Mouse (Mus musculus) stomach, embryonic 16.5 days (tissue): Measurements from ENCODE around the gene Skiv2l. TPM values are rescaled to one million over a fixed set of nuclear protein-coding genes. Genes with fewer than 3 reads are reported as not detected.
"Not testable (repeated sequence)": the region's sequence is repeated elsewhere in the genome, so short reads cannot be mapped to it uniquely, and the experiment has no call there.

Source experiments
- ATAC-seq: fragments of 200-750 bp; cut with Nextera tagmentation; 2 replicates; pipeline ENCODE4 v1.8.0; 2017; ENCODE audit warnings: moderate number of reproducible peaks, moderate TSS enrichment; ENCODE audit not compliant: insufficient read depth, low FRiP score
- H3K27ac ChIP-seq: fragments of 300-500 bp; sonication (generic); 2 replicates; pipeline ENCODE4 v1.5.1; 2014; ENCODE audit warnings: low read length
- H3K27me3 ChIP-seq: fragments of 300-500 bp; sonication (generic); 2 replicates; pipeline ENCODE4 v1.6.1; 2014; ENCODE audit warnings: low read length, control low read depth, mixed read lengths; ENCODE audit not compliant: control insufficient read depth, insufficient read depth
- H3K36me3 ChIP-seq: fragments of 300-500 bp; sonication (generic); 2 replicates; pipeline ENCODE4 v1.6.1; 2014; ENCODE audit warnings: low read length; ENCODE audit not compliant: control insufficient read depth, insufficient read depth
- H3K4me1 ChIP-seq: fragments of 300-500 bp; sonication (generic); 2 replicates; pipeline ENCODE4 v1.6.1; 2014; ENCODE audit warnings: low read length, control low read depth, mixed read lengths; ENCODE audit not compliant: control insufficient read depth, insufficient read depth
- H3K4me2 ChIP-seq: fragments of 300-500 bp; sonication (generic); 2 replicates; pipeline ENCODE4 v1.6.1; 2014; ENCODE audit warnings: low read depth, low read length, mixed read lengths
- H3K4me3 ChIP-seq: fragments of 300-500 bp; sonication (generic); replicated peaks from 2 replicates; pipeline ENCODE4 v1.5.1; 2014; ENCODE audit warnings: mild to moderate bottlenecking, low read length
- H3K9ac ChIP-seq: fragments of 300-500 bp; sonication (generic); 2 replicates; pipeline ENCODE4 v1.6.1; 2014; ENCODE audit warnings: low read length
- H3K9me3 ChIP-seq: fragments of 300-500 bp; sonication (generic); replicated peaks from 2 replicates; pipeline ENCODE4 v1.6.1; 2016; ENCODE audit warnings: low read length, control low read depth; ENCODE audit not compliant: control insufficient read depth
- WGBS: fragments of 180-500 bp; shearing (Covaris S2); extraction: QIAGEN DNeasy Blood & Tissue Kit; methylation state at CpG from one replicate; pipeline ENCODE4 v1.1.7; 2014; 5-methylcytosine and 5-hydroxymethylcytosine counted together
- polyA plus RNA-seq: library from polyadenylated mRNA; unstranded; fragments of >200 nt; fragmentation: Nextera tagmentation; extraction: Ambion mirVana; gene quantifications from 2 replicates; pipeline ENCODE4 v1.2.1, GENCODE M21; 2015

Skiv2l gene
- polyA plus RNA-seq, 1 experiment from 2014 or later, result 48.1 TPM

DNA sequence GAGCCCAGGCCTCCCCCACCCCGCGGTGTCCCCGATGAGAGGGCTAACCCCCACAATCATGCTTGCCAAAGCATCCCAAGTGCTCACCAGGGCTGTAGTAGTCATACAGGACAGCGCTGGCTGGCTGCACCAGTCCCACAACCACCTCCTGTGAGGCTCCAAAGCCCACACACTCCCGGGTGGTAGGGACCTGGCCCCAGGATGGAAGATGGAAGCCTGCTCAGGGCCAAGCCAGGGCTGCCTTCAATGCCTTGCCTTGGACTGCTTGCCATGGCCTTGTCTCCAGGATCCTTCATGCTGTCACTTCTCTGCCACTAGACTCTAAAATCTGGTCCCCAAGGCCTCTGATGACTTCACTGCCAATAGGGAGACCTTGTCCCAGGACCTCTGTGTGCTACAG, 39.6 kb downstream of the Skiv2l start:
- not testable (repeated sequence) for H3K4me1 ChIP-seq, H3K9ac ChIP-seq, H3K27ac ChIP-seq, H3K4me3 ChIP-seq, H3K36me3 ChIP-seq, ATAC-seq, H3K4me2 ChIP-seq, H3K27me3 ChIP-seq, H3K9me3 ChIP-seq
- 90% methylated on average over 5 of the region's 5 CpGs for WGBS

DNA sequence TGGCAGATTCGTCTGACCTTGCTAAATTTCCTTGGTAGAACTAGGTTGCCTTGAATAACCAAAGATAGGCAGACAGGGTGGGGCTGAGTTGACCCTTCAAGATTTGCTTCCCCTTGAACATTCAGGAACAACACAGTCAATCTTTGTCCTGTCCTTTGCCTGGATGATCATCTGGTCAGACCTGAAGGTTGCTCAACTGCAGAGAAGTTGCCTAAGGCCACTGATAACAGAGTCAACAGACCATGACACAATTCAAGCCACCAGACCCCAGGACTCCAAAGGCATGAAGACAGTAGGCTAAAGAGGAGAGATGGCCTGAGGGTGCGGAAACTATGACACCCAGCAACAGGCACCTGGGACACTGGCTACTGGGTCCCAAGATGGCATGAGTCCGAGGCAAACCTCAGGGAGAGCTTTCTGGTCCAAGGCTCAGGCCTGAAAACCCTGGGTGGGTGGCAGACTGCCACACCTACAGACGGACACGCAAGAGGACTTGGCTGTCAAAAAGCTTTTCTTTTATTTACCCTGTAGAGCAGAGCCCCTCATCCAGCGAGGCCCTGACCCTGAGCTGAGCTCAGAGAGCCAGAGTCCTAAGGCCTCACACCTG, 41.3 kb downstream of the Skiv2l start:
- Histone ChIP-seq H3K27ac (no peak overlapping the region), H3K9ac (no peak overlapping the region), H3K36me3 (no peaks in the 10 kb centered on the region), H3K9me3 (no peaks in the 10 kb centered on the region; the same call in 1 of the 2 replicates), H3K4me2 (no peak overlapping the region), H3K27me3 (no peaks in the 10 kb centered on the region), H3K4me3 (no peak overlapping the region), H3K4me1 (no peaks in the 10 kb centered on the region)
- WGBS, result 73% methylated on average over 6 of the region's 6 CpGs
- ATAC-seq, result no peak

DNA sequence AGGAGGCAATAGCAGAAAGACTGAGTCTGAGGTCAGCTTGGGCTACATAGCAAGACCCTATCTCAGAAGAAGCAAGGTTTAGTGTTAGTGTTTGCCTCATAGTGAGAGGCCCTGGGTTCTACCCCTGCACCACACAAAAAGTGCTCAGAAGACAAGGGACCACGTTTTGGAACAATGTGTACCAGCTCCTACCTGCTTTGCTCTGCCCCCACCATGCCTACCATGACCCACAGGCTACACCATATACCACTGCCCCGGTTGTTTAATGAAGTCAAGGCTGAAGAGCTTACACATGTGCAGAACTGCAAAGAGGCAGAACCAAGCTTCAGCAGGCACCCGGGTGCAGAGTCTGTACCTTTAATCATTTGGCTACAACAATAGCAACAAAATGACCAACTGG, 42.8 kb downstream of the Skiv2l start:
- Histone ChIP-seq H3K4me3 (no peak overlapping the region), H3K9ac (no peak overlapping the region), H3K27me3 (no peaks in the 10 kb centered on the region), H3K9me3 (no peaks in the 10 kb centered on the region; the same call in 1 of the 2 replicates), H3K4me1 (no peaks in the 10 kb centered on the region), H3K4me2 (no peak overlapping the region), H3K36me3 (no peaks in the 10 kb centered on the region), H3K27ac (no peak overlapping the region)
- ATAC-seq, result no peak
- WGBS, result 60% methylated on average over 3 of the region's 3 CpGs

DNA sequence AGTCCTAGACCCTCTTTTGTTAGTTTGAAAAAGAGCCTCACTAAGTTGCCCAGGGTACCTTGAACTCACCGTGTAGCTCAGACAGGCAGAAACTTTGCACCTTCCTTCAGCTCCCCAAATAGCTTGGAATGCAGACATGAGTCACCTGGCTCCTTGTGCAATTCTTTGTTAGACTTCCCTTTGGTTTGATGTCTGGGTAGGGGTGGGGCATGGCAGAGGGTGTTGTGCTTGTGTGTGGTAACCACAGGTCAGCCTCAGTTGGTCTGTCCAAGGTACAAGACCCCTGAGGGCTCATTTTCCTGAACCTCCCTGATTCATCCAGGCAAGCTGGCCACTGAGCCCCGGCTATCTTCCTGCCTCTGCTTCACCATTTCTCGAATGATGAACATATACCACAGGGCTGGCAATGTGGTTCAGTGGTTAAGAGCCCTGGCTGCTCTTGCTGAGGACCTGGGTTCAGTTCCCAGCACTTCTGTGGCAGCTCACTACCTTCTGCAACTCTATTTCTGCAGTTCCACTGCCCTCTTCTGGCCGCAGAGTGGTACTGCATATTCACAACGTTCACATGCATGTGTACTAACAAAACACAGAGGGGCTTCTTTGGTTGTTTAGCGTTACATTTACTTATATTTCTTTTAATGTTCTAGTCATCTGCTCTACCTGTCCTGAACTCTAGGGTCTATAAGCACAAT, 45.0 kb downstream of the Skiv2l start:
- 73% methylated on average over 6 of the region's 6 CpGs for WGBS
- no peak overlapping the region for H3K4me2 ChIP-seq
- H3K27me3 ChIP-seq, result no peaks in the 10 kb centered on the region
- ATAC-seq, result no peak
- H3K9me3 ChIP-seq, result no peaks in the 10 kb centered on the region; the same call in 1 of the 2 replicates
- no peak overlapping the region for H3K9ac ChIP-seq
- no peaks in the 10 kb centered on the region for H3K4me1 ChIP-seq
- H3K4me3 ChIP-seq, result no peak overlapping the region
- no peak overlapping the region for H3K27ac ChIP-seq
- no peaks in the 10 kb centered on the region for H3K36me3 ChIP-seq

DNA sequence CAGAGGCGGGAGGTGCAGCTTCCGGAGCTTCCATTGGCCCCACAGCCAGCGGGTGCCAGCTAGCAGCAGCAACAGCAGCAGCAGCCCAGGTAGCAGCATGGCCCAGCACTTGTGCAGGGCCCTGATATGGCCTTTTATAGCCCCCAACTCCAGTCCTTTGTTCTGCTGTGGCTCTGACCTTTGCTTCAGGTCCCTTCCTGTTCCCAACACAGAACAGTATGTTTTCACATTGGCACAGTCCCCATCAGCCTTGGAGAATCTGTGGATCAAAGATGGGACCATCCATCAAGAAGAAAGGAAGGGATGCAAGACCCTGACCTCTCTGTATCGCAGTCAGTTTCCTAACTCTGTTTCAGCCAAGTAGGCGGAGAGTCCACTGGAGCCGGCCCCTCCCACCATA, 45.7 kb downstream of the Skiv2l start, which contains the start of gene Cyp21a1:
TSS of gene Cyp21a1 (minus strand) at position 261 of the 400 bp plus-strand sequence.
- H3K4me3 ChIP-seq, H3K27ac ChIP-seq, ATAC-seq, H3K9ac ChIP-seq, H3K9me3 ChIP-seq, H3K4me1 ChIP-seq, H3K4me2 ChIP-seq, H3K27me3 ChIP-seq, H3K36me3 ChIP-seq: not testable (repeated sequence)
- 77% methylated on average over 2 of the region's 6 CpGs for WGBS

DNA sequence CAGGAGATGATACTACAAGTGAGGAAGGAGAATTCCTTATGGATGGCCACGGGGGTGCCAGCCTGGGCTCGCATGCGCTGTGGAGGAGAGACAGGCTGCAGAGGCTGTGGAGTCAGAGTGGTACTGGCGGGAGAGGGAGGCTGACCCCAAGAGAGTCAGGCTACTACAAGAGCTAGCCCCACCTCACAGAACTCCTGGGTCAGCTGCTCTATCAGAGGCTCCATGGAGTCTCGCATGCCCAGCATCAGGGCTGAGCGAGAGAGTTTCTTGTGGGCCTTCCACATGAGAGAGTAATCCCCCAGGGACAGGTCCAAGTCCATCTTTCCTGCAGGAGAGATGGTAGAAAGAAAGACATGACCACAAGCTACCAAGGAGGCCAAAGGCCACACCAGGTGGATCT, 46.6 kb downstream of the Skiv2l start:
- H3K9ac ChIP-seq, ATAC-seq, H3K27ac ChIP-seq, H3K9me3 ChIP-seq, H3K4me2 ChIP-seq, H3K27me3 ChIP-seq, H3K36me3 ChIP-seq, H3K4me3 ChIP-seq, H3K4me1 ChIP-seq: not testable (repeated sequence)
- WGBS, result 92% methylated on average over 6 of the region's 6 CpGs

DNA sequence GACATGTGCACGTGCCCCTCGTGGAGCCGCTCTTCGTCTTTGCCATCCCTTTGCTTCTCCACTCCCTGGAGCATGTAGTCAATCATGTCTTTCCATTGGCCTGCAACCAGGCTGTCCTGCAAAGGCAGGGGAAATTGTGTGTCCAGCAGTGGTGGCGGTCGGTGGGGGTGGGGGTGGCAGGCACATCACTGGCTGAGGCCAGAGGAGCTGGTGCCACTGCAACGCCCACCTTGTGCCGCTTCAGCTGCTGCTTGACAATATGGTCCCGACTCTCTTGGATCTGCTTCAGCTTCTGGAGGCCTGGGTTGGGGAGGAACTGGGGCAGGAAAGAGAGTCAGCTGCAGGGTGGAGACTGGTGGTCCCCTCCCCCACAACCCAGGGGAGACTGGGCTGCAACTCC, 47.3 kb downstream of the Skiv2l start:
- not testable (repeated sequence) for H3K9ac ChIP-seq, H3K4me2 ChIP-seq, H3K27me3 ChIP-seq, H3K27ac ChIP-seq, H3K36me3 ChIP-seq, ATAC-seq, H3K9me3 ChIP-seq, H3K4me3 ChIP-seq, H3K4me1 ChIP-seq
- WGBS, result 94% methylated on average over 9 of the region's 9 CpGs

DNA sequence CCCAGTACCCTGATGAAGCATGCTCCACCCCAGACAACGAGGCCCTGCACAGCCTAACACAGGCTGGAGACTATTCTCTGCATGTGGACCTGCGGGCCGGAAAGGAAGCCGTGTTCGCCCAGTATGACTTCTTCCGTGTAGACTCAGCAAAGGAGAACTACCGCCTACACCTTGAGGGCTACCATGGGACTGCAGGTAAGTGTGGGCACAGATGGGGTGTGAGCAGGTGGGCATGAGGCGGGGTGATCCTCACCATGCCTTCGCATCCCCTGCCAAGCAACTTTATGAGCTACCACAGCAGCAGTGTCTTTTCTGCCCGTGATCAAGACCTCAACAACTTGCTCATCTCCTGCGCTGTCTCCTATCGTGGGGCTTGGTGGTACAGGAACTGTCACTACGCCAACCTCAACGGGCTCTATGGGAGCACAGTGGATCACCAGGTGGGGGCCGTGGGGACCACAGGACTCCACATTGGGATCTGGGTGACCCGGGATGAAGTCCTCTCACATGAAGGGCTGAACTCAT, 49.2 kb downstream of the Skiv2l start:
- H3K9ac ChIP-seq, H3K27me3 ChIP-seq, H3K4me1 ChIP-seq, ATAC-seq, H3K9me3 ChIP-seq, H3K36me3 ChIP-seq, H3K4me3 ChIP-seq, H3K27ac ChIP-seq, H3K4me2 ChIP-seq: not testable (repeated sequence)
- 91% methylated on average over 16 of the region's 16 CpGs for WGBS

DNA sequence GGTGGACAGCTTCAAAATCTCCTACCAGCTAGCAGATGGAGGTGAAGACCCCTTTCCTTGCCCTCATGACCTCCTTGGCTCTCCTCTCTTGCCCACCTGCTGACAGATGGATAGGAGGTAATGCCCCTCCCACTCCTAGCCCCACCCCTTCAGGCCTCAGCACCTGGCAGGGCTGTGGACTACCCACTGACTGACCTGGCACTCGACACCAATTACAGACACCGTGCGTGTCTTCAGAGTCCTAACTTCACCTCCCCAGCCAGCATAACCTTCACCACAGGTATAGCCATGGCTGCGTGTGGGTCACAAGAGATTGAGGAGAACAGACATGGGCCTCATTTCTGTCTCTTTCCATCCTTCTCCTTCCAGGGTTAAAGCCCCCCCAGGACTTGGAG, 50.5 kb downstream of the Skiv2l start:
- Histone ChIP-seq H3K36me3 (no peaks in the 10 kb centered on the region), H3K27me3 (no peaks in the 10 kb centered on the region), H3K4me2 (no peak overlapping the region), H3K9ac (no peak overlapping the region), H3K4me1 (no peaks in the 10 kb centered on the region), H3K27ac (no peak overlapping the region), H3K4me3 (no peak overlapping the region), H3K9me3 (no peaks in the 10 kb centered on the region)
- ATAC-seq, result no peak
- WGBS, result 79% methylated on average over 4 of the region's 4 CpGs
